Mouse (Mus musculus): ENCODE measurements at regions not wholly inside any gene's neighbourhood (a gene's known extent, or its start where the extent isn't known, plus 50 kb on each side); places are given as distances from the start of the nearest gene placed in this dataset.
A peak's percentile ranks its signal among the peaks of the same experiment; 100 is the strongest.

GRCm38 (mm10) chr3:40379063-40379462 is 152.0 kb upstream of the Intu start:
- H3K27ac ChIP-seq (ENCODE audit: insufficient read depth, low read depth): no peak overlapping the region
- TF ChIP-seq MAFK (IDR thresholded peaks at IDR 0.05; ENCODE audit: insufficient replicate concordance, low read length): peak; percentile 95
- TF ChIP-seq ZC3H11A (IDR thresholded peaks at IDR 0.05; ENCODE audit: low read depth, low read length): no peak
- H3K9me3 ChIP-seq (replicated peaks; ENCODE audit: low read length): no peaks in the 10 kb centered on the region
- H3K4me1 ChIP-seq (ENCODE audit: control insufficient read depth in 1 of 2, insufficient read depth in 2 of 2): peaks cover 0 to 11% of the 10 kb centered on the region in 2 experiments; a peak in 2 of 4 replicates
- peak; percentile 7 for DNase-seq (ENCODE audit: extremely low read depth)
- no peak overlapping the region for H3K4me3 ChIP-seq (replicated peaks in 1 of 3; ENCODE audit: low read depth in 2 of 3, low read length in 2 of 3, poor library complexity in 1 of 3)
- no peaks in the 10 kb centered on the region for H3K27me3 ChIP-seq (replicated peaks)
- H3K4me2 ChIP-seq (ENCODE audit: insufficient read depth, low read depth, poor library complexity, severe bottlenecking): no peak overlapping the region
- dilution Hi-C loops (cut with MboI; ENCODE audit: extremely low pct_ligation_motif_present, extremely low pct_unique_long_range_greater_than_20kb, low sequenced_read_pairs) (no loop called here), in situ Hi-C loops (cut with MboI; ENCODE audit: low pct_ligation_motif_present, low pct_unique_long_range_greater_than_20kb, low sequenced_read_pairs) (loop anchor here (25.0 kb wide), 1 partner anchor 542 kb away; no protein-coding TSS in a partner anchor)
- no peaks in the 10 kb centered on the region for H3K79me2 ChIP-seq (replicated peaks; ENCODE audit: control insufficient read depth, extremely low read depth, insufficient read depth, poor library complexity, severe bottlenecking)
- H3K9ac ChIP-seq (ENCODE audit: insufficient read depth, low read depth): no peak overlapping the region
- H3K36me3 ChIP-seq (replicated peaks in 1 of 2; ENCODE audit: control insufficient read depth in 1 of 2, insufficient read depth in 1 of 2, low read length in 1 of 2): no peaks in the 10 kb centered on the region

GRCm38 (mm10) chr3:40391631-40392030 is 139.5 kb upstream of the Intu start:
- Histone ChIP-seq H3K79me2 (replicated peaks; ENCODE audit: control insufficient read depth, extremely low read depth, insufficient read depth, poor library complexity, severe bottlenecking) (no peaks in the 10 kb centered on the region), H3K27ac (ENCODE audit: insufficient read depth, low read depth) (no peak overlapping the region), H3K4me3 (replicated peaks in 1 of 3; ENCODE audit: low read depth in 2 of 3, low read length in 2 of 3, poor library complexity in 1 of 3) (no peak overlapping the region), H3K4me2 (ENCODE audit: insufficient read depth, low read depth, poor library complexity, severe bottlenecking) (no peak overlapping the region), H3K9ac (ENCODE audit: insufficient read depth, low read depth) (no peak overlapping the region), H3K36me3 (replicated peaks in 1 of 2; ENCODE audit: control insufficient read depth in 1 of 2, insufficient read depth in 1 of 2, low read length in 1 of 2) (no peaks in the 10 kb centered on the region), H3K4me1 (ENCODE audit: control insufficient read depth in 1 of 2, insufficient read depth in 2 of 2) (peaks cover 0 to 7% of the 10 kb centered on the region in 2 experiments; a peak in 2 of 4 replicates), H3K27me3 (replicated peaks) (no peaks in the 10 kb centered on the region), H3K9me3 (replicated peaks; ENCODE audit: low read length) (no peaks in the 10 kb centered on the region)
- in situ Hi-C loops (cut with MboI; ENCODE audit: low pct_ligation_motif_present, low pct_unique_long_range_greater_than_20kb, low sequenced_read_pairs): loop anchor here (25.0 kb wide), 1 partner anchor 554 kb away; no protein-coding TSS in a partner anchor
- peak; percentile 84 for DNase-seq (ENCODE audit: extremely low read depth)
- dilution Hi-C loops (cut with MboI; ENCODE audit: extremely low pct_ligation_motif_present, extremely low pct_unique_long_range_greater_than_20kb, low sequenced_read_pairs): no loop called here
- TF ChIP-seq MAX (IDR thresholded peaks at IDR 0.05; ENCODE audit: low read length) (no peak), UBTF (IDR thresholded peaks at IDR 0.05; ENCODE audit: low read depth, low read length) (no peak), ETS1 (conservative IDR thresholded peaks at IDR 0.05; ENCODE audit: low read depth, low read length) (no peak), MYC (IDR thresholded peaks at IDR 0.05; ENCODE audit: low read depth, low read length) (no peak), USF2 (conservative IDR thresholded peaks at IDR 0.05; ENCODE audit: low read depth, low read length) (no peak), MAFK (IDR thresholded peaks at IDR 0.05; ENCODE audit: insufficient replicate concordance, low read length) (no peak), CHD1 (IDR thresholded peaks at IDR 0.05; ENCODE audit: low read depth, low read length) (no peak), KAT2A (IDR thresholded peaks at IDR 0.05; ENCODE audit: insufficient replicate concordance, low read length) (no peak), NRF1 (IDR thresholded peaks at IDR 0.05; ENCODE audit: low read depth, low read length) (no peak), GABPA (IDR thresholded peaks at IDR 0.05; ENCODE audit: insufficient replicate concordance, low read depth, low read length) (no peak), CTCF (conservative IDR thresholded peaks at IDR 0.05 in 1 of 2, IDR thresholded peaks at IDR 0.05 in 1 of 2; ENCODE audit: low read depth in 2 of 2, low read length in 2 of 2) (peak; percentile 65 to 89), SMC3 (IDR thresholded peaks at IDR 0.05; ENCODE audit: low read depth, low read length) (peak; percentile 95), RAD21 (IDR thresholded peaks at IDR 0.05; ENCODE audit: low read depth, low read length) (peak; percentile 98), ZC3H11A (IDR thresholded peaks at IDR 0.05; ENCODE audit: low read depth, low read length) (peak; percentile 72)
